Comparison of ENCODE assay signal across 9 mouse cellular contexts in the genomic region with DNA sequence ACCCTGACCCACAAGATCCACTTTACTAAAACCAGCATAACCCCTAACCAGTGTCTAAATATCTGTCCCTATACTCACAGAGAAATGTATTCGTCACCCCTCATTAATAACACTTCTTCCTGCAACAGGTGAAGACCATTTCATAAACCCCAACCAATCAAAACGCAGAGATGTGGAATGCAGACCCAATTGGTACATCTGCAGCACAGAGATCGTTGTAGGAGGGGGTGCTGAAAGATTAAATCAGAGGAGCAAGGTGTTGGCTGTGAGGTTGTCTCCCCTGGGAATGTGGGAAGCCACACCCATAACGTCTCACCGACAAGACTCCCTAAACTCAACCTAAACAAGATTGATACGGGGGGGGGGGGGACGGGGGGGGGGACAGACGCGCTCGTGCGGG. TPM values are rescaled to one million over a fixed set of nuclear protein-coding genes. Genes with fewer than 3 reads are reported as not detected.
DNase-seq lines count a peak whose midpoint lies in the region; ATAC-seq lines count a peak whose summit lies in the region.
"Had no signal": no experiment of that assay in that cellular context is flagged by ENCODE, and none has a peak within 500 bp of the region (broad histone marks: within the 10 kb centered on the region; RNA-seq: fewer than 3 reads in every experiment).

No protein-coding gene starts in this region.

- no peaks in the 10 kb centered on the region for H3K27me3 ChIP-seq in erythroblast, embryonic 14.5 days (ENCODE audit: control insufficient read depth)

- H3K4me1 ChIP-seq in erythroblast, embryonic 14.5 days (ENCODE audit: control insufficient read depth): peaks cover 26% of the 10 kb centered on the region

- DNase-seq in right cerebral cortex, postnatal 4 days: peak; percentile 29
- DNase-seq in right cerebral cortex, postnatal 36 days (ENCODE audit: low spot score in 2 of 2): no peak
- peak; percentile 32 for DNase-seq in mesoderm, embryonic 11.5 days (ENCODE audit: low read depth, low spot score)
- no peak for DNase-seq in spleen, postnatal 10 days (ENCODE audit: low spot score in 2 of 2)
- DNase-seq in thymus, postnatal 36 days: no peak
- DNase-seq in adrenal gland, postnatal 14 days: no peak

- no peaks in the 10 kb centered on the region for H3K9me3 ChIP-seq in erythroblast, embryonic 14.5 days (ENCODE audit: control insufficient read depth, low read length)

- H3K4me3 ChIP-seq in erythroblast, embryonic 14.5 days (replicated peaks): peak overlapping the region; percentile 4

- no peaks in the 10 kb centered on the region for H3K36me3 ChIP-seq in erythroblast, embryonic 14.5 days (ENCODE audit: control insufficient read depth)

- ATAC-seq in erythroblast, adult 5-6 weeks (replicated peaks; ENCODE audit: low FRiP score, poor library complexity, severe bottlenecking): no peak

RNA-seq across cellular contexts. Expression of gene Asb5, which starts 20.6 kb away (rescaled TPM):
- polyA plus RNA-seq in erythroblast, embryonic 14.5 days (2012): not detected in 2 replicates
- total RNA-seq in erythroblast, adult 5-6 weeks (2015; ENCODE audit: low replicate concordance): not detected in 2 replicates
- total RNA-seq in erythroblast, adult 5-6 weeks (2017; ENCODE audit: low replicate concordance): not detected in 2 replicates
- total RNA-seq in adrenal gland, postnatal 14 days (2021): not detected in 2 replicates
- polyA plus RNA-seq: macrophage had no signal

RNA-seq across cellular contexts. Expression of gene Spcs3, which starts 21.0 kb away (rescaled TPM):
- 0.41 and 0.48 TPM in 2 replicates for polyA plus RNA-seq in erythroblast, embryonic 14.5 days (2012)
- total RNA-seq in erythroblast, adult 5-6 weeks (2015; ENCODE audit: low replicate concordance): 40.5 and 44.1 TPM in 2 replicates
- total RNA-seq in erythroblast, adult 5-6 weeks (2017; ENCODE audit: low replicate concordance): 27.9 and 38.3 TPM in 2 replicates
- total RNA-seq in adrenal gland, postnatal 14 days (2021): 43.4 and 45.1 TPM in 2 replicates

Comparison
In these comparisons a context has a peak if more than half of its experiments do, and no peak if none do; other contexts are left out.
1. DNase-seq: peak in right cerebral cortex, postnatal 4 days (single experiment) and mesoderm, embryonic 11.5 days (single experiment); none in right cerebral cortex, postnatal 36 days (0 of 2), spleen, postnatal 10 days (0 of 2), thymus, postnatal 36 days (0 of 2) and adrenal gland, postnatal 14 days (single experiment).